Mouse (Mus musculus) erythroblast, embryonic 14.5 days (primary cell): ENCODE data around the gene Cops9. TPM values are rescaled to one million over a fixed set of nuclear protein-coding genes. Genes with fewer than 3 reads are reported as not detected.

Source experiments
- H3K27me3 ChIP-seq: 2 replicates; pipeline ENCODE4 v1.6.1; 2012; ENCODE audit warnings: inconsistent platforms; ENCODE audit not compliant: control insufficient read depth
- H3K36me3 ChIP-seq: 2 replicates; pipeline ENCODE4 v1.6.1; 2012; ENCODE audit warnings: mild to moderate bottlenecking, inconsistent platforms; ENCODE audit not compliant: control insufficient read depth
- H3K4me1 ChIP-seq: 2 replicates; pipeline ENCODE4 v1.6.1; 2012; ENCODE audit warnings: inconsistent platforms; ENCODE audit not compliant: control insufficient read depth
- H3K4me3 ChIP-seq: replicated peaks from 2 replicates; pipeline ENCODE3; 2012; ENCODE audit warnings: moderate library complexity, mild to moderate bottlenecking, inconsistent platforms
- H3K9me3 ChIP-seq: 2 replicates; pipeline ENCODE4 v1.6.1; 2012; ENCODE audit warnings: low read length, inconsistent platforms, mixed read lengths; ENCODE audit not compliant: control insufficient read depth
- GATA1 ChIP-seq: IDR thresholded peaks from 2 replicates; pipeline ENCODE4 v1.6.1; 2012; ENCODE audit warnings: low read length, inconsistent platforms, mixed read lengths
- TAL1 ChIP-seq: IDR thresholded peaks from 3 replicates; pipeline ENCODE4 v1.6.1; 2012; ENCODE audit warnings: low read length, inconsistent platforms, mixed read lengths
- polyA plus RNA-seq: library from polyadenylated mRNA; stranded (reverse); fragments of >175 nt; gene quantifications from 2 replicates; pipeline ENCODE4 v1.2.3, GENCODE M21; 2012

The Cops9 gene
- polyA plus RNA-seq, 1 experiment = 9.4 TPM

GRCm38 (mm10) chr1:92673258-92673782 lies 31.5 kb upstream of the Cops9 start:
- H3K4me1 ChIP-seq = no peaks in the 10 kb centered on the region
- H3K4me3 ChIP-seq = no peak overlapping the region
- no peaks in the 10 kb centered on the region for H3K27me3 ChIP-seq
- no peaks in the 10 kb centered on the region for H3K36me3 ChIP-seq
- H3K9me3 ChIP-seq = no peaks in the 10 kb centered on the region
- TF ChIP-seq GATA1 (no peak), TAL1 (no peak)

- H3K36me3 ChIP-seq = no peaks in the 10 kb centered on the region
- H3K27me3 ChIP-seq = no peaks in the 10 kb centered on the region
Measured at GRCm38 (mm10) chr1:92671326-92671725, 29.5 kb upstream of the Cops9 start.

GRCm38 (mm10) chr1:92669430-92669829 lies 27.6 kb upstream of the Cops9 start:
- Histone ChIP-seq H3K9me3 (no peaks in the 10 kb centered on the region), H3K27me3 (no peaks in the 10 kb centered on the region), H3K4me1 (no peaks in the 10 kb centered on the region), H3K36me3 (no peaks in the 10 kb centered on the region), H3K4me3 (no peak overlapping the region)
- TF ChIP-seq GATA1 (no peak), TAL1 (no peak)

More at GRCm38 (mm10) chr1:92671326-92671725, 29.5 kb upstream of the Cops9 start:
- no peaks in the 10 kb centered on the region for H3K4me1 ChIP-seq
- no peaks in the 10 kb centered on the region for H3K9me3 ChIP-seq
- no peak for TF ChIP-seq GATA1
- no peak for TF ChIP-seq TAL1
- no peak overlapping the region for H3K4me3 ChIP-seq

- H3K4me3 ChIP-seq = no peak overlapping the region
- no peaks in the 10 kb centered on the region for H3K4me1 ChIP-seq
- TF ChIP-seq GATA1 (no peak), TAL1 (no peak)
- H3K9me3 ChIP-seq = no peaks in the 10 kb centered on the region
- no peaks in the 10 kb centered on the region for H3K36me3 ChIP-seq
- no peaks in the 10 kb centered on the region for H3K27me3 ChIP-seq
Measured at GRCm38 (mm10) chr1:92667106-92667505, 25.3 kb upstream of the Cops9 start.

- no peak for TF ChIP-seq GATA1
- TF ChIP-seq TAL1 = no peak
- no peaks in the 10 kb centered on the region for H3K4me1 ChIP-seq
- H3K27me3 ChIP-seq = no peaks in the 10 kb centered on the region
- H3K36me3 ChIP-seq = no peaks in the 10 kb centered on the region
- no peak overlapping the region for H3K4me3 ChIP-seq
- H3K9me3 ChIP-seq = no peaks in the 10 kb centered on the region
Measured at GRCm38 (mm10) chr1:92659392-92659791, 17.6 kb upstream of the Cops9 start.

GRCm38 (mm10) chr1:92657025-92657820 lies 15.4 kb upstream of the Cops9 start:
- Histone ChIP-seq H3K36me3 (no peaks in the 10 kb centered on the region), H3K9me3 (no peaks in the 10 kb centered on the region), H3K4me1 (no peaks in the 10 kb centered on the region), H3K4me3 (no peak overlapping the region), H3K27me3 (no peaks in the 10 kb centered on the region)
- TF ChIP-seq GATA1 (no peak), TAL1 (no peak)

GRCm38 (mm10) chr1:92654676-92655075 lies 12.9 kb upstream of the Cops9 start:
- TF ChIP-seq TAL1 (no peak), GATA1 (no peak)
- Histone ChIP-seq H3K9me3 (no peaks in the 10 kb centered on the region), H3K4me3 (no peak overlapping the region), H3K27me3 (no peaks in the 10 kb centered on the region), H3K36me3 (no peaks in the 10 kb centered on the region), H3K4me1 (no peaks in the 10 kb centered on the region)

GRCm38 (mm10) chr1:92653179-92653578 lies 11.4 kb upstream of the Cops9 start:
- Histone ChIP-seq H3K4me1 (peaks cover 2% of the 10 kb centered on the region; the same call in 1 of the 2 replicates), H3K4me3 (no peak overlapping the region), H3K9me3 (no peaks in the 10 kb centered on the region), H3K36me3 (no peaks in the 10 kb centered on the region), H3K27me3 (no peaks in the 10 kb centered on the region)
- TF ChIP-seq GATA1 = no peak
- TF ChIP-seq TAL1 = no peak

- Histone ChIP-seq H3K4me1 (peaks cover 4% of the 10 kb centered on the region), H3K36me3 (no peaks in the 10 kb centered on the region), H3K9me3 (no peaks in the 10 kb centered on the region), H3K27me3 (no peaks in the 10 kb centered on the region), H3K4me3 (no peak overlapping the region)
- TF ChIP-seq GATA1 = no peak
- TF ChIP-seq TAL1 = no peak
Measured at GRCm38 (mm10) chr1:92651467-92651866, 9.7 kb upstream of the Cops9 start.
